Mouse (Mus musculus) lung, adult 10 weeks (tissue): ENCODE data around the gene Pspc1. TPM values are rescaled to one million over a fixed set of nuclear protein-coding genes. Genes with fewer than 3 reads are reported as not detected.

Experiments used
- polyA plus RNA-seq: library from polyadenylated mRNA; stranded (reverse); fragments of 350-450 nt; fragmentation: Illumina TruSeq; extraction: RNeasy Lipid Tissue Mini Kit (QIAGEN cat#74804); gene quantifications from one replicate; pipeline ENCODE4 v1.2.3, GENCODE M21; 2014; ENCODE audit warnings: low read depth, low replicate concordance; ENCODE audit not compliant: insufficient read depth

Gene Pspc1
- 13.8 TPM for polyA plus RNA-seq

DNA sequence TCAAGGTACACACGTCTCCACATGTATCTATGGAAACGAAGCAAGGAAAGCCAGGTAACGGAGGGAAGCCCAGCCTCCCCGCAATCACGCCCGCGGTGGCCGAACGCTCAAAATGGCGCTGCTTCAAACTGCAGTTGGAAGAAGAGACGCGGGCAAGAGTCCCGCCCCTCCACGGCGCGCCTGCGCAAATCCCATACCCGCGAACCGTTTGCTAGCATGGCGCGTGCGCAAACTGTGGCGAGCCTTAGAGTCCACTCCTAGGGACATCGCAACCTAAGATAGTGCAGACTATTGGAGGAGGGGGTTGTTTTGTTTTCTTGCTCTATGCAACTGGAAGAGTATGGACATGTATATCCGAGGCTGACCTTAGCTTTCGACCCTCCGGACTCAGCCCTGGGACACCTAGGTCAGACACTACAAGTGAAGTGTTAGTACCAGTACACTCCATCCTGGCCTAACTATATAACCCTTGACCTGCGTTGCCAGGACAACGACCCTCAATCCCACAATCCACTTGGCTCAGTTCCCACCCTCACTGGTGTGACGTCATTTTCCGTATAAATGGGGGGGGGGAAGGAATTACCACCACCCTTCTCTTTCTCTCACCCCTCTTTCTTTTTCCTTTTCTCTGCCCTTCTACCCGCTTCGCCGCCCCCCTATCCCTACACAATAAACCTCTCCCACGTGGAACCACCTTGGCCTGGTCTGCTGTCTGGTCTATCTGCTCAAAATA lies at the start of gene Pspc1:
TSS of gene Pspc1 (minus strand) at position 117 of the 733 bp plus-strand sequence.

GRCm38 (mm10) chr14:56811701-56812339 lies 33.7 kb upstream of the Pspc1 start, which contains the start of gene Zmym5:
TSS of gene Zmym5 (minus strand) at chr14:56811716.

Other genes with a start within 250 kb of the Pspc1 start
- 3.9 TPM for gene Cenpj, start 202.9 kb downstream of the Pspc1 start, polyA plus RNA-seq
- 19.2 TPM for gene Parp4, start 202.7 kb downstream of the Pspc1 start, polyA plus RNA-seq
- gene Mphosph8, start 110.1 kb downstream of the Pspc1 start, polyA plus RNA-seq, result 15.8 TPM
- 17.5 TPM for gene Zmym5, start 33.4 kb upstream of the Pspc1 start, polyA plus RNA-seq
- gene Zmym2, start 108.3 kb upstream of the Pspc1 start, polyA plus RNA-seq, result 18.0 TPM